Mouse (Mus musculus) intestine, postnatal 0 days (tissue): ENCODE measurements around the gene Tgm6. TPM values are rescaled to one million over a fixed set of nuclear protein-coding genes. Genes with fewer than 3 reads are reported as not detected.

Source experiments
- ATAC-seq: fragments of 200-750 bp; cut with Nextera tagmentation; 2 replicates; pipeline ENCODE4 v1.8.0; 2017; ENCODE audit warnings: mild to moderate bottlenecking, moderate TSS enrichment, moderate library complexity
- H3K27ac ChIP-seq: fragments of 300-500 bp; sonication (generic); 2 replicates; pipeline ENCODE4 v1.5.1; 2014; ENCODE audit warnings: mild to moderate bottlenecking, low read depth, low read length, moderate library complexity
- H3K27me3 ChIP-seq: fragments of 300-500 bp; sonication (generic); replicated peaks from 2 replicates; pipeline ENCODE4 v1.6.1; 2014; ENCODE audit warnings: low read length, mixed read lengths; ENCODE audit not compliant: control insufficient read depth, insufficient read depth
- H3K36me3 ChIP-seq: fragments of 300-500 bp; sonication (generic); 2 replicates; pipeline ENCODE4 v1.6.1; 2014; ENCODE audit warnings: mild to moderate bottlenecking, moderate library complexity; ENCODE audit not compliant: control insufficient read depth, insufficient read depth
- H3K4me1 ChIP-seq: fragments of 300-500 bp; sonication (generic); replicated peaks from 2 replicates; pipeline ENCODE4 v1.6.1; 2014; ENCODE audit warnings: antibody characterized with exemption, low read length, mixed read lengths; ENCODE audit not compliant: control insufficient read depth, insufficient read depth
- H3K4me2 ChIP-seq: fragments of 300-500 bp; sonication (generic); replicated peaks from 2 replicates; pipeline ENCODE4 v1.6.1; 2014; ENCODE audit warnings: low read depth, mild to moderate bottlenecking, moderate library complexity
- H3K4me3 ChIP-seq: fragments of 300-500 bp; sonication (generic); 2 replicates; pipeline ENCODE4 v1.5.1; 2014; ENCODE audit warnings: low read depth, low read length
- H3K9ac ChIP-seq: fragments of 300-500 bp; sonication (generic); 2 replicates; pipeline ENCODE4 v1.6.1; 2014; ENCODE audit warnings: mild to moderate bottlenecking, low read depth, low read length
- H3K9me3 ChIP-seq: fragments of 300-500 bp; sonication (generic); 2 replicates; pipeline ENCODE4 v1.6.1; 2016; ENCODE audit warnings: mixed run types; ENCODE audit not compliant: control insufficient read depth
- CTCF ChIP-seq: sonication (generic); IDR thresholded peaks from 2 replicates; pipeline ENCODE4 v1.5.1; 2016; ENCODE audit warnings: low read depth, mild to moderate bottlenecking, control low read depth, antibody characterized with exemption, moderate library complexity
- WGBS: fragments of 180-500 bp; shearing (Covaris S2); extraction: QIAGEN DNeasy Blood & Tissue Kit; methylation state at CpG from one replicate; pipeline ENCODE4 v1.1.7; 2014; 5-methylcytosine and 5-hydroxymethylcytosine counted together
- polyA plus RNA-seq: library from polyadenylated mRNA; unstranded; fragments of >200 nt; fragmentation: Nextera tagmentation; extraction: Ambion mirVana; gene quantifications from 2 replicates; pipeline ENCODE4 v1.2.1, GENCODE M21; 2015

Gene Tgm6
- polyA plus RNA-seq, 1 experiment from 2014 or later = not detected

DNA sequence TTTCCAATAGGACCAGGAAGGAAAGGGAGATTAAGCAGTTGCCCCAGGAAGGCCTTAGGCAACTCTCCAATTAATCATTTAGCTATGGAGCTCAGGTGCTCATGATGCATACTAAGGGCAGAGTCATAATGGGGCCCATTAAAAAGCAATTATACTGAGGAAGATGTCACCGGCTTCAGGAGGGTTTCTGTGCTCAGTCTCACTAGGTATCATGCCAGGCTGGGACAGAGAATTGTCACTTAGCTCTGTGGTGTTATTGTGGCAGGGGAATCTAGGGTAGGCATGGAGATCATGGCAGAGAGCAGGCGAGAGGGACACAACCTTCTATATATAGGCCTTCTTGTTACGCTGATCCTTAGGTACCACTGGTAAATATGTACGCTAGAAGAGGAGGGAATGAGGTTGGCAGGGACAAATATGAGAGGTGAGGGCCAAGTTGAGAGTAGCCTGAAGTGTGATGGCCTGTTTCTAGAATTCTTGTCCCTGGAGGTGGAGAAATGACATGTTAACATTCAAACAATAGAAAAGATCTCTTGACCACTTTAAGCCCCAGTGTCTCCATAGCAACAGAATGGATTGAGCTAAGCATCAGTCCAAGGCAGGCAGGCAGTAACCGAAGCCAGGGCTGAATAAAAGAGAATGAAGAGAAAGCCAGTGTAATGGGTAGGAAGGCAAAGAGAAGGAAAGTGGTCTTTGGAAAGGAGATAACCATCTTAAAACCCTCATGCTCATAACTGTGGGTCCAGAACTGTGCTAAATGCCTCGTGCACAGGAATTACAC is 13.3 kb downstream of the Tgm6 start:
- H3K4me3 ChIP-seq = no peak overlapping the region
- H3K27ac ChIP-seq = no peak overlapping the region
- WGBS = 80% methylated on average over 6 of the region's 6 CpGs
- H3K4me1 ChIP-seq = no peaks in the 10 kb centered on the region
- no peak for TF ChIP-seq CTCF
- H3K4me2 ChIP-seq = no peak overlapping the region
- H3K9me3 ChIP-seq = no peaks in the 10 kb centered on the region
- no peak overlapping the region for H3K9ac ChIP-seq
- no peaks in the 10 kb centered on the region for H3K27me3 ChIP-seq
- ATAC-seq = no peak
- H3K36me3 ChIP-seq = no peaks in the 10 kb centered on the region

- H3K4me1 ChIP-seq = no peaks in the 10 kb centered on the region
- H3K4me3 ChIP-seq = no peak overlapping the region
- no peak for TF ChIP-seq CTCF
- H3K9ac ChIP-seq = no peak overlapping the region
- H3K9me3 ChIP-seq = no peaks in the 10 kb centered on the region
- WGBS = 51% methylated on average over 1 of the region's 1 CpGs
- H3K27me3 ChIP-seq = no peaks in the 10 kb centered on the region
- H3K4me2 ChIP-seq = no peak overlapping the region
- H3K27ac ChIP-seq = no peak overlapping the region
- no peak for ATAC-seq
- no peaks in the 10 kb centered on the region for H3K36me3 ChIP-seq
Measured at GRCm38 (mm10) chr2:130126073-130126472, 13.9 kb downstream of the Tgm6 start.

- TF ChIP-seq CTCF = no peak
- Histone ChIP-seq H3K4me1 (no peaks in the 10 kb centered on the region), H3K36me3 (no peaks in the 10 kb centered on the region), H3K9ac (no peak overlapping the region), H3K27me3 (no peaks in the 10 kb centered on the region), H3K4me2 (no peak overlapping the region), H3K27ac (no peak overlapping the region), H3K4me3 (no peak overlapping the region), H3K9me3 (no peaks in the 10 kb centered on the region)
- no peak for ATAC-seq
- 52% methylated on average over 1 of the region's 1 CpGs for WGBS
Measured at GRCm38 (mm10) chr2:130129687-130130086, 17.5 kb downstream of the Tgm6 start.

- 83% methylated on average over 8 of the region's 8 CpGs for WGBS
- H3K4me1 ChIP-seq = no peaks in the 10 kb centered on the region
- H3K9me3 ChIP-seq = no peaks in the 10 kb centered on the region
- H3K36me3 ChIP-seq = no peaks in the 10 kb centered on the region
- no peak for ATAC-seq
- no peak overlapping the region for H3K27ac ChIP-seq
- TF ChIP-seq CTCF = no peak
- H3K4me2 ChIP-seq = no peak overlapping the region
- no peaks in the 10 kb centered on the region for H3K27me3 ChIP-seq
- no peak overlapping the region for H3K4me3 ChIP-seq
- no peak overlapping the region for H3K9ac ChIP-seq
Measured at GRCm38 (mm10) chr2:130143011-130143410, 30.8 kb downstream of the Tgm6 start.

DNA sequence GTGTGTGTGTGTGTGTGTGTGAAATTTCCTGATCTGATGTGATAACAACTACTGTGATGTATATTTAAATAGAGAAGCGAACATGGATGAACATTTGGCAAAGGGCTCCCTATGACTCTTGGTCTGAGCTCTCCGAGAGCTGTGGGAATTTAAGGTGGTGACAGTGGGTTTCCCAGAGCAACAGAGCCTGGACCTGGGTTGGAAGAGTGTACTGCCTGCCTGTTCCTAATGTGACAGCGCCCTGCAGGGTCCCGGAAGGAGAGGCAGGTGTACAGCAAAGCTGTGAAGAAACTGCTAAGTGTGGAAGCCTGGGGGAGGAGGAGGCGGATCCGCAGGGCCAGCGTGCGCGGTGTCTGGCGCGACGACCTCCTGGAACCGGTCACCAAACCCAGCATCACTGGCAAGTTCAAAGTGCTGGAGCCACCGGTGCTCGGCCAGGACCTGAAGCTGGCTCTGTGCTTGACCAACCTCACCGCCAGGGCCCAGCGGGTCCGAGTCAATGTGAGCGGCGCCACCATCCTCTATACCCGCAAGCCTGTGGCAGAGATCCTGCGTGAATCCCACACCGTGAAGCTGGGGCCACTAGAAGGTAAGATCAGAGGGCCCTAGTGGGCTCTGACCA is 32.6 kb downstream of the Tgm6 start:
- Histone ChIP-seq H3K36me3 (no peaks in the 10 kb centered on the region), H3K27ac (no peak overlapping the region), H3K9ac (no peak overlapping the region), H3K4me2 (no peak overlapping the region), H3K9me3 (no peaks in the 10 kb centered on the region), H3K4me3 (no peak overlapping the region), H3K27me3 (no peaks in the 10 kb centered on the region), H3K4me1 (no peaks in the 10 kb centered on the region)
- 80% methylated on average over 23 of the region's 23 CpGs for WGBS
- ATAC-seq = no peak
- TF ChIP-seq CTCF = no peak

DNA sequence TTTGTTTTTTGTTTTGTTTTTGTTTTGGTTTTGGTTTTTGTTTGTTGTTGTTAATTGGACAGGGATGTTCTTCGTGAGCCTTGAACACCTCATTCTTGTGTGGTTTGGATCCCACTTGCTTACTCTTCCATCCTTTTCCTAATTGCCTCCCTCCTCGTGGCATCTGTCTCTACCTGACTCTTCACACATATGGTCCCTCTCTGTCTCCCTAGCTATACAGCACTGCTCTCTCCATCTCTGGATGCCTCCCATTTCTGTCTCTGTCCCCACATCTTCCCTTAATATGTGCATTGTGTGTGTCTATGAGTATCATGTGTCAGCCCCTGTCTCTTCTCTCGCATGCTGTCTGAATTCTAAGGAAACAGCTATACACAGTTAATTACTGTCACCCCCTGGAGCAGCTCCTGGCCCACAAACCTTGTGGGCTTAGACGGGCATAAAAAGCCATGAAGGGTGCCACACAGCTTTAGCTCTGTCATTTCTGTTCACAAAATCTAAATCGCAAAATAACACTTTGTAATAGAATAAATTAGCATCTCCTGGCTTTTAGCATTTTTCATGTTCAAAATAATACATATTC is 34.0 kb downstream of the Tgm6 start:
- 82% methylated on average over 5 of the region's 5 CpGs for WGBS
- no peak overlapping the region for H3K4me2 ChIP-seq
- no peaks in the 10 kb centered on the region for H3K9me3 ChIP-seq
- no peak for ATAC-seq
- H3K9ac ChIP-seq = no peak overlapping the region
- H3K36me3 ChIP-seq = no peaks in the 10 kb centered on the region
- no peak overlapping the region for H3K4me3 ChIP-seq
- H3K27ac ChIP-seq = no peak overlapping the region
- H3K4me1 ChIP-seq = no peaks in the 10 kb centered on the region
- no peaks in the 10 kb centered on the region for H3K27me3 ChIP-seq
- TF ChIP-seq CTCF = no peak
